Mouse (Mus musculus) liver, embryonic 14.5 days (tissue): ENCODE measurements around the gene Dync2li1. TPM values are rescaled to one million over a fixed set of nuclear protein-coding genes. Genes with fewer than 3 reads are reported as not detected.

Source experiments
- ATAC-seq: fragments of 200-750 bp; cut with Nextera tagmentation; 2 replicates; pipeline ENCODE4 v1.8.0; 2017; ENCODE audit warnings: moderate number of reproducible peaks, mild to moderate bottlenecking, moderate library complexity; ENCODE audit not compliant: insufficient read depth
- DNase-seq, 3 experiments: peaks; one replicate each; pipeline ENCODE4 v3.0.0-alpha.2; 2012 to 2013; ENCODE audit warnings: low read depth in 3 of 3, low spot score in 3 of 3
- H3K27ac ChIP-seq: fragments of 300-500 bp; sonication (generic); 2 replicates; pipeline ENCODE4 v1.5.1; 2014; ENCODE audit warnings: moderate library complexity, mild to moderate bottlenecking, control low read depth, inconsistent platforms
- H3K27me3 ChIP-seq: fragments of 300-500 bp; sonication (generic); 2 replicates; pipeline ENCODE4 v1.6.1; 2014; ENCODE audit warnings: mild to moderate bottlenecking, low read length, moderate library complexity; ENCODE audit not compliant: control insufficient read depth, insufficient read depth
- H3K36me3 ChIP-seq: fragments of 300-500 bp; sonication (generic); replicated peaks from 2 replicates; pipeline ENCODE4 v1.6.1; 2014; ENCODE audit warnings: low read depth; ENCODE audit not compliant: control insufficient read depth, insufficient read depth
- H3K4me1 ChIP-seq, 2 experiments: fragments of 200-500 bp in 1 of 2; fragments of 300-500 bp in 1 of 2; sonication (generic) in 1 of 2; replicated peaks; 2 replicates each; pipeline ENCODE4 v1.6.1; 2012 to 2014; ENCODE audit warnings: antibody characterized with exemption in 1 of 2, inconsistent platforms in 1 of 2, low read length in 1 of 2; ENCODE audit not compliant: control insufficient read depth in 2 of 2, insufficient read depth in 2 of 2
- H3K4me2 ChIP-seq: fragments of 300-500 bp; sonication (generic); 2 replicates; pipeline ENCODE4 v1.6.1; 2014; ENCODE audit warnings: low read depth, mild to moderate bottlenecking, control low read depth, moderate library complexity
- H3K4me3 ChIP-seq, 2 experiments: fragments of 200-500 bp in 1 of 2; fragments of 300-500 bp in 1 of 2; sonication (generic) in 1 of 2; 2 replicates each; pipeline ENCODE4 v1.5.1; 2012 to 2014; ENCODE audit warnings: low read depth in 2 of 2, low read length in 2 of 2, mild to moderate bottlenecking in 2 of 2, control low read depth in 1 of 2, inconsistent platforms in 1 of 2, moderate library complexity in 1 of 2; ENCODE audit not compliant: insufficient read depth in 1 of 2
- H3K9ac ChIP-seq: fragments of 300-500 bp; sonication (generic); replicated peaks from 2 replicates; pipeline ENCODE4 v1.6.1; 2014; ENCODE audit warnings: mild to moderate bottlenecking, control low read depth, moderate library complexity
- H3K9me3 ChIP-seq: fragments of 300-500 bp; sonication (generic); 2 replicates; pipeline ENCODE4 v1.6.1; 2016; ENCODE audit warnings: low read length, mixed read lengths; ENCODE audit not compliant: control insufficient read depth
- CTCF ChIP-seq: IDR thresholded peaks from 2 replicates; pipeline ENCODE4 v1.5.1; 2016; ENCODE audit warnings: antibody characterized with exemption, low read depth, control low read depth
- EP300 ChIP-seq: IDR thresholded peaks from 2 replicates; pipeline ENCODE4 v1.6.1; 2016; ENCODE audit warnings: antibody characterized with exemption, low read depth
- WGBS: fragments of 180-500 bp; shearing (Covaris S2); extraction: QIAGEN DNeasy Blood & Tissue Kit; methylation state at CpG from one replicate; pipeline ENCODE4 v1.1.7; 2014; ENCODE audit not compliant: insufficient replicate concordance; 5-methylcytosine and 5-hydroxymethylcytosine counted together
- polyA plus RNA-seq, 2 experiments: library from polyadenylated mRNA; depleted of rRNA in 1 of 2; stranded (reverse) in 1 of 2; unstranded in 1 of 2; fragments of >200 nt; fragmentation: Nextera tagmentation in 1 of 2; extraction: Ambion mirVana in 1 of 2; gene quantifications; 2 replicates each; pipeline versions ENCODE4 v1.2.1 to v1.2.3; 2012 to 2014

Dync2li1 gene
- polyA plus RNA-seq, 2 experiments, result 1.1 to 1.8 TPM

DNA sequence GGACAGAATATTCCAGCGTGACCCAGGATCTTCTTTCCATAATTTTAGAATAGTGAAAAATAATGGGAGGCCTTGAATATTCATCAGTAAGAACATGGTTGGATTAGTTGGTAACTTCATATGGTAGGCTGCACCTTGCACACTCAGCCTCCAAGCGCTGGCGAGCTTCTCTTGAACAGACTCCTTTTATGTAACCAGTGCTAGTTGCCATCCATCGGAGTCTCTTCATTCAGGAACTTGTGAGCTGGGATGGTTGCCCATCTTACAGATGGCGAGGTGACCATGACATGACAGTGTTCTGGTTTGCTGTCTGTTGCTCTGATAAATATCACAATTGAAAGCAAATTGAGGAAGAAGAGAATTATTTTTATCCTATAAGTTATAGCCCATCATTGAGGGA lies 24.5 kb upstream of the Dync2li1 start:
- H3K9ac ChIP-seq, result no peak overlapping the region
- H3K27ac ChIP-seq, result no peak overlapping the region
- TF ChIP-seq CTCF, result no peak
- no peak for TF ChIP-seq EP300
- no peaks in the 10 kb centered on the region for H3K27me3 ChIP-seq
- no peaks in the 10 kb centered on the region for H3K4me1 ChIP-seq
- no peaks in the 10 kb centered on the region for H3K36me3 ChIP-seq
- ATAC-seq (no peak), DNase-seq (no peak)
- 64% methylated on average over 5 of the region's 5 CpGs for whole genome bisulfite sequencing
- no peak overlapping the region for H3K4me3 ChIP-seq
- no peak overlapping the region for H3K4me2 ChIP-seq
- no peaks in the 10 kb centered on the region for H3K9me3 ChIP-seq

DNA sequence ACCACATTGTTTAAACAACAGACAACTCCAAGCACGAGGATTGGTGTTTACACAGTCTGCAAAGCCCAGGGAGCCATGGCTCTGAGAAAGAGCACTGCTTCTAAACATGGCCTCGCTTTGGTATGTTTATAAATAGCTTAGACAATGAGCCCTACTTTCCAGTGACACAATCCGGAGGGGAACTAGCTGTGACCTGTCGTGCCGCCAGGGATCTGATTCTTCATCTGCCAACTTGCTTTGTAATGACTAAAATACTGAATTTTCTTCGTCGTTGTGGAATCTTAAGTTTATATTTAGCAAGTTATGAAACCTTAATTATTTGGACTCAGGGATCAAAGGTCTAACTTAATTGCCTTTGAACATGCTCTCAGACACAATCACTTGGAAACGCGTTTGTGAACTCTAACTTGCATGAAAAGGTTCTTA lies 23.1 kb upstream of the Dync2li1 start:
- WGBS, result 55% methylated on average over 9 of the region's 9 CpGs
- no peak for ATAC-seq

GRCm38 (mm10) chr17:84603709-84604420 lies 22.4 kb upstream of the Dync2li1 start:
- H3K9ac ChIP-seq, result no peak overlapping the region
- ATAC-seq (no peak), DNase-seq (no peak)
- H3K4me3 ChIP-seq, result no peak overlapping the region
- no peaks in the 10 kb centered on the region for H3K27me3 ChIP-seq
- H3K27ac ChIP-seq, result no peak overlapping the region
- 70% methylated on average over 10 of the region's 10 CpGs for WGBS
- H3K4me1 ChIP-seq, result no peaks in the 10 kb centered on the region
- no peak overlapping the region for H3K4me2 ChIP-seq
- H3K9me3 ChIP-seq, result no peaks in the 10 kb centered on the region
- no peak for TF ChIP-seq EP300
- TF ChIP-seq CTCF, result no peak
- no peaks in the 10 kb centered on the region for H3K36me3 ChIP-seq

More for the DNA sequence above, 23.1 kb upstream of the Dync2li1 start:
- DNase-seq, result no peak
- H3K27ac ChIP-seq, result no peak overlapping the region
- no peak overlapping the region for H3K4me3 ChIP-seq
- no peaks in the 10 kb centered on the region for H3K36me3 ChIP-seq
- no peak for TF ChIP-seq EP300
- no peak for TF ChIP-seq CTCF
- no peak overlapping the region for H3K4me2 ChIP-seq
- no peaks in the 10 kb centered on the region for H3K27me3 ChIP-seq
- no peak overlapping the region for H3K9ac ChIP-seq
- H3K4me1 ChIP-seq, result no peaks in the 10 kb centered on the region
- no peaks in the 10 kb centered on the region for H3K9me3 ChIP-seq

DNA sequence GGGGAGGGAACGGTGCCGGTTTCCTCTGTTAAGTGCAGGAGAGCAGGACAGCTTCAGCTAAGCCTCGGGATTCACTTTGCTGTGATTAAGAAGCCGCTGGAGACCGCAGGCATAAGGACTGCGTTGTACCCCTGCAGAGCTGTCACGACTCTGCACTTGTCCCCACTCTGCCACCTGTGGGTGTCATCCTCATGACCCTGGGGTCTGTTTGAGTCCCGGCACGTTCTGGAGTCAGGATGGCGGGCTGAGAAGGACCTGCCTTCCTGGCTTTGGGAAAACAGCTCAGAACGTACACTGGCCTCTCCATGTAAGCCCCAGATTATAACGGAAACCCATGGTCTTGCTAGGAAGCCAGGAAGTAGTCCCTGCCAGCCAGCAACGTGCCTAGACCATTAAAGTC lies 19.3 kb upstream of the Dync2li1 start:
- H3K27me3 ChIP-seq, result no peaks in the 10 kb centered on the region
- ATAC-seq (no peak), DNase-seq (no peak)
- H3K4me3 ChIP-seq, result no peak overlapping the region
- H3K4me2 ChIP-seq, result no peak overlapping the region
- H3K36me3 ChIP-seq, result no peaks in the 10 kb centered on the region
- H3K9me3 ChIP-seq, result no peaks in the 10 kb centered on the region
- TF ChIP-seq EP300 (no peak), CTCF (no peak)
- H3K4me1 ChIP-seq, result no peaks in the 10 kb centered on the region
- no peak overlapping the region for H3K27ac ChIP-seq
- WGBS, result 47% methylated on average over 13 of the region's 13 CpGs
- H3K9ac ChIP-seq, result no peak overlapping the region

DNA sequence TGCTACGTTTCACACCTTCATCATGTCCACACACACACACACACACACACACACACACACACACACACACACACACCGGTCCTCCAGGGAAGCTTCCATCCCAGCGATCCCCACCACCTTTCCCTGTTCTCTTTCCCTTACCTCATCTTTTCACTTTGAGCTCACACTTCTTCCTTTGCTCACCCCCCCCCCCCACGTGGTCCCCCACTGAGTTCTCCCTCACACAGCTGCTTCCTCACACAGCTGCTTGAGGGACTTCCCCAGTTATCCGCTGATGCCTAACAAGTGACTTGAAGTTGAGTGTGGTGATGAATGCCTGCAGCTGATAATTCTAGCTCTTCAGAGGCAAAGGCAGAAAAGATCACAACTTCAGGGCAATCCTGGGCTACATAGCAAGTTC lies 18.7 kb upstream of the Dync2li1 start:
- WGBS, result 39% methylated on average over 5 of the region's 5 CpGs
- H3K4me3 ChIP-seq, result no peak overlapping the region
- H3K27ac ChIP-seq, result no peak overlapping the region

More for the DNA sequence above, 18.7 kb upstream of the Dync2li1 start:
- no peak for DNase-seq
- TF ChIP-seq CTCF, result no peak
- TF ChIP-seq EP300, result no peak
- Histone ChIP-seq H3K4me2 (no peak overlapping the region), H3K36me3 (no peaks in the 10 kb centered on the region), H3K27me3 (no peaks in the 10 kb centered on the region), H3K4me1 (no peaks in the 10 kb centered on the region), H3K9me3 (no peaks in the 10 kb centered on the region), H3K9ac (no peak overlapping the region)
- ATAC-seq, result no peak
